Mouse (Mus musculus) cerebellum, postnatal 4 days (tissue): ENCODE results near the gene Lep.

Source experiments
- DNase-seq, 2 experiments: peaks; one replicate each; pipeline ENCODE4 v3.0.0; 2022; ENCODE audit warnings: low spot score in 2 of 2, mixed read lengths in 1 of 2

Lep gene

GRCm38 (mm10) chr6:29117417-29118104 lies 57.5 kb downstream of the Lep start:
- peak in 1 of 2 experiments; percentile 28 for DNase-seq

- no peak for DNase-seq
Observed at GRCm38 (mm10) chr6:29118231-29118630, 58.2 kb downstream of the Lep start.

- no peak for DNase-seq
Observed at GRCm38 (mm10) chr6:29118963-29119362, 58.9 kb downstream of the Lep start.

- DNase-seq, result no peak
Observed at GRCm38 (mm10) chr6:29119990-29120389, 60.0 kb downstream of the Lep start.
